Mouse (Mus musculus) adrenal gland, adult 2 months (tissue): ENCODE measurements around the gene Zmynd11. TPM values are rescaled to one million over a fixed set of nuclear protein-coding genes. Genes with fewer than 3 reads are reported as not detected.

Source experiments
- DNase-seq: peaks from one replicate; pipeline ENCODE4 v3.0.0; 2021
- polyA plus RNA-seq: library from polyadenylated mRNA; depleted of rRNA; stranded (reverse); fragments of >200 nt; gene quantifications from 2 replicates; pipeline ENCODE4 v1.2.3, GENCODE M21; 2012
- total RNA-seq, 2 experiments: library from RNA; stranded (reverse); gene quantifications; 2 replicates each; pipeline ENCODE4 v1.2.3; 2021

The Zmynd11 gene
- total and polyA plus RNA-seq, 3 experiments: 35.9 to 155 (median 132) TPM

DNA sequence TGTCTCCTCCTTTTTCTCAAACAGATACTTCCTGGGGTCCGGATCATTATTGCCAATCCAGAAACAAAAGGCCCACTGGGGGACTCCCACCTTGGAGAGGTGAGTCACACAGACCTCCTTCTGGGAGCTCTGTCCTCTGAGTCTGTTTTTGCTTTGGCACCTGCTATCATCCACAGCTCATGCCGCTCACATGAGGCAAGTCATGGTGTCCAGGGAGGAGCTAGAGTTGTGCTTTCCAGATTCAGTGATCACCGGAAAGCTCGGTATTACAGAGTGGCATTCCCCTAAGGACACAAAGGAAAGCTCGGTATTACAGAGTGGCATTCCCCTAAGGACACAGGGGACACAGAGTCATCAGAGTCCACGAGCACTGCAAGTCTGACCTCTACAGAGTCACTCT, 108.5 kb downstream of the Zmynd11 start:
- no peak for DNase-seq

DNA sequence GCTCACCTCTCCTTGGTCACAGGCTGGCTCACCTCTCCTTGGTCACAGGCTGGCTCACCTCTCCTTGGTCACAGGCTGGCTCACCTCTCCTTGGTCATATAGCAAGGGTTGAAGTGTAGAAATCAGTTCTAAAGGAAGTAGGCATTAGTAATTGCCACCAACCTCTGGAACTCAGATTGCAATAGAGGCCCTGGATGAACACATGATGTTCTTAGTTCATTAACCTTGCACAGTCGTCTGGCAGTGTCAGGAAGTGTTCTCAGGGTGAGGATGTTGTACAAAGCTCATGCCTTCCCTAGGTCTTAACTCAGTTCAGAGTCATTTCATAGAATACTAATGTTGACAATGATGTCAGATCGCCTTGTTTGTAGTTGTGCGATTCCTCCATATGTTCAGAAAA, 112.1 kb downstream of the Zmynd11 start:
- DNase-seq: no peak

DNA sequence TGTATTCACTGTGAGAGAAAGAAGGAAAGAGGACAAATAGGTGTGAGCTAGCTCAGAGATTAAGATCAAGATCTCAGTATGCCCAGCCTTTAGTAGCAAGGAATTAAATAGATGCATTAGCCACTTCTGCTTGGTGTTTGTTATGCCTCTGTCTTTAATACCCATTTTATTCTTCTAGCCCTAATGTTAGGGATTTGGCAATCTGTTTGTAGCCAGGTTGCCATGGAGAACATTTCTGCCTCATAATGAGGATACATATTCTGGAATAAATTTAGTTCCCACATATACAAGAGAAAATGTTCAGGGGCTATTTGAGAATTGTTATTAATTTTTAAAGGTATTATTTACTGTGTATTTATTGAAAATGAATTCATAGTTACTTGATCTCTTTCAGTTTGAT, 114.5 kb downstream of the Zmynd11 start:
- DNase-seq: no peak

DNA sequence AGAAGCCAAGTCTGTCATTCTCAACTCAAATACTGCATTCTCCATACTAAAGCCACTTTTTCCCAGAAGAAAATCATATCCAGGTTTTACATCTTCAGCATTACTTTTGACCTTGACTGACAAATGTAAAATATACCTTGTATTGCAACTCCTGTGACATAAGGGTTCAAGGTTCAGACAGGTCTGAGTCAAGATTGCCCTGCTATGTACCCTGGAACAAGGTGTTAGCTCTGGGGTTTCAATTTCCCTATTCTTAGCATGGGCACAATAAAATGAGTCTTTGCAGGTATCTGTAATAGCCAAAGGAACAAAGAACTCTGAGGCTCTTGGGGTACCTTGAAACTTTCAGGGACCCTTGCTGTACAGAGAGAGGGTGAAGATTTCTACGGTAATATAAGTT, 115.2 kb downstream of the Zmynd11 start:
- DNase-seq: no peak

DNA sequence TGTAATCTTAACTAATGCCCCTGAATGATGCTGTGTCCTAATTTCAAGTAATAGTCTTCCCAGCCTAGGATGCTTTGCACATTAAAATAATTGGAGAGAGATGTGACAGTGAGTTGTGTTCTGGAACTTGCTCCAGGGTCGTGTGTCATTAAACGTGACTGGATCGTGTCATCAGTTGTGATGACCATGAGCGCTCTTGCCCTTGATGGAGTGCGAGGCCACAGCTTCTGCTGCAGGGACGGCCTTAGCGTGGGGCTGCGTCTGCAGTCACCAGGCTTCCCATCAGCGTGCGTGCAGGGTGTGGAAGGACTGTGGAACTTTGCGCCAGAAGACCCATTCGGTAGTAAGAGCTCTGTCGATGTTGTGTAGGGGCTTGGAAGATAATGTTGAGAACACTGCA, 116.4 kb downstream of the Zmynd11 start:
- DNase-seq: peak; percentile 86

DNA sequence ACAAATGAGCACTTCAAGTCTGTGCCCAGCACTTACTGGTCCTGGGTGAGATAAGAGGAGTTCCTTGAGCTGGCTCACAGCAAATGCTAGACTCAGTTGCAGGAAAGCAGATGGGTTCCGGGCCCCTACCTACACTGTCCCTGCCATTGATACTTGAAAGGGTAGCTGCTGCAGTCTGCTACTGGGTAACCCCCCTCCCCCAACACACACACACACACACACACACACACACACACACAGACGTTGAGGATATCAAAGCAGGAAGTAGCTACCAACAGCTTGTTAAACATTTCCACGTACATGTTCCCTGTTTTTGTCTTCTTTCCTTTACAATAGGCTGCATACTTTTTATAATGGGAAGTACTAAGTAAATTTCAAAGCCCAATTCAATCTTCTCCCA, 127.2 kb downstream of the Zmynd11 start:
- no peak for DNase-seq

DNA sequence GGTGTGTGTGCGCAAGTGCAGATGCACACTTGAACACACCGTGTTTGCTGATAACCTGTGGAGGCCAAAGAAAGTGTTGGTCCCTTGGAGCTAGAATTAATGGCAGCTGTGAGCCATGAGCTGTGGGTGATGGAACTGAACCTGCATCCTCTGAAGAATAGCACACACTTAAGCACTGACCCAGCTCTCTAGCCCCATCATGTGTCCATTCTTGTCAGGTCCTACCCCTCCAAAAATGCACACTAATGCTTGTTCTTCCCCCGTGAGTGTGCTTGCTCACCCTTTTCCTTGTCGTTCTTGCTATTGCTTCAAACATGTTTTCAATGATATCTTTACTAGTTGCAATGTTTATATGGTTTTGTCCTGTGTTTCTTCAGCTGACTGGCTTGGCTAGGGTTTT, 128.6 kb downstream of the Zmynd11 start:
- DNase-seq: no peak

DNA sequence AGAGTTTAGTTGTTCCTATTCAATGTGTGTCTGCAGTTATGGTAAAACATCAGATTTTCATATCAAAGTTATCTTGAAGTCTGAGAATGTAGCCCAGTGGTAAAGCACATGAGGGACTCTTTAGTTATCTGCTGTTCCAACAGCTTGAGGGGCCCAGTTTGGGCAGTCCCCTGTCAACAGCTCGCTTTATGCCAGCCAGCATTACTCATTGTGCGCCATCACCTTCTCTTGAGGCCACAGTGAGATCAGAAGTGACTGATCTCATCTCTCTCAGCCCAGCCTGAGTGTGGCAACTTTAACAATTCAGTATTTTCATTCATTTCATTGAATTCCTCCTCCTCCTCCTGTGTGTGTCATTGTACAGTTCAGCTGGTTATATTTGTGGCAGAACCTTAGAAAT, 129.2 kb downstream of the Zmynd11 start:
- DNase-seq: peak; percentile 57
